Mouse (Mus musculus): ENCODE data around the gene Tmsb15l. TPM values are rescaled to one million over a fixed set of nuclear protein-coding genes. Genes with fewer than 3 reads are reported as not detected.
A peak's percentile ranks its signal among the peaks of the same experiment; 100 is the strongest.
"Not testable (repeated sequence)": the region's sequence is repeated elsewhere in the genome, so short reads cannot be mapped to it uniquely, and the experiment has no call there.

The Tmsb15l gene
- polyA plus RNA-seq, 1 experiment from 2014 or later, result 5.7 TPM

DNA sequence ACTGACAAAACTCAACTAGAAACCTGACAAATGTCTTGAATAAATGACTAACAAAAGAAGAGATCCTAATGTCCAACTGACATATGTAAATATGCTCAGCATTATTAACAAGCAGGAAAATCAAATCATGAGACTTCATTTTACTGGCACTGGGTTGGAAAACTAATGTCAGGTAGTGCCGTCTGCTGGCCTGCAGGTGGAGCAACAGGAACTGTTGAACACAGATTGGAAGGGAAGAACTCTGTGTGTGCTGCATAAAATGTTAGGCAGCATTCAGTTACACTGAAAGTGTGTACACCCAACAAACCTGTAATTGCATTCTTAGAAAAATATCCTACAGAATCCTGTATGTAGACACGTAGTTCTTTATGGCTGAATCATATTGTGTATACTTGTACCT lies 17.0 kb downstream of the Tmsb15l start:
- H3K9me3 ChIP-seq, result no peaks in the 10 kb centered on the region
- WGBS, result 32% methylated on average over 2 of the region's 2 CpGs
- H3K27ac ChIP-seq, result no peak overlapping the region
- no peaks in the 10 kb centered on the region for H3K36me3 ChIP-seq
- H3K4me1 ChIP-seq (replicated peaks), result no peaks in the 10 kb centered on the region
- no peaks in the 10 kb centered on the region for H3K27me3 ChIP-seq (ENCODE audit: insufficient read depth, poor library complexity, severe bottlenecking)
- no peak for DNase-seq (ENCODE audit: low spot score)
- no peak overlapping the region for H3K4me3 ChIP-seq

DNA sequence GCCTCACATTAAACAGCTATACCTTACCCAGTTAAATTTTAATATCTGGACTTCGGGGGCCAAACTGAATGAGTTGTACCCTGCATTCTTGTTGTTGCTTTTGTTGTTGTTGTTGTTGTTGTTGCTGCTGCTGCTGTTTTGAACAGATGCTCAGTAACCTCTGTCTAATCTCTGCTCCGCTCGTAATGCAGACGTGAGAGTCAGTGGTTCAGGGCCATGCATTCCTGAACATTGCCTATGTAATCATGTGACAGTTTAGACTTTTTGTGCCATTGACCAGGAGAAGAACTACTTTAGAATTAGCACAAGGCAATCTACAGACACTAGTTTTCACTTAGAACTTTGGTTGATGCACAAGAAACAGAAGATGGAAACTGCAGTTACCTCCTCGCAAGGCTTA lies 18.4 kb downstream of the Tmsb15l start:
- H3K4me1 ChIP-seq (replicated peaks); H3K36me3 ChIP-seq; H3K27me3 ChIP-seq (ENCODE audit: insufficient read depth, poor library complexity, severe bottlenecking); H3K27ac ChIP-seq; DNase-seq (ENCODE audit: low spot score); H3K9me3 ChIP-seq: not testable (repeated sequence)
- H3K4me3 ChIP-seq, result peak overlapping the region; percentile 46
- 60% methylated on average over 5 of the region's 5 CpGs for WGBS

DNA sequence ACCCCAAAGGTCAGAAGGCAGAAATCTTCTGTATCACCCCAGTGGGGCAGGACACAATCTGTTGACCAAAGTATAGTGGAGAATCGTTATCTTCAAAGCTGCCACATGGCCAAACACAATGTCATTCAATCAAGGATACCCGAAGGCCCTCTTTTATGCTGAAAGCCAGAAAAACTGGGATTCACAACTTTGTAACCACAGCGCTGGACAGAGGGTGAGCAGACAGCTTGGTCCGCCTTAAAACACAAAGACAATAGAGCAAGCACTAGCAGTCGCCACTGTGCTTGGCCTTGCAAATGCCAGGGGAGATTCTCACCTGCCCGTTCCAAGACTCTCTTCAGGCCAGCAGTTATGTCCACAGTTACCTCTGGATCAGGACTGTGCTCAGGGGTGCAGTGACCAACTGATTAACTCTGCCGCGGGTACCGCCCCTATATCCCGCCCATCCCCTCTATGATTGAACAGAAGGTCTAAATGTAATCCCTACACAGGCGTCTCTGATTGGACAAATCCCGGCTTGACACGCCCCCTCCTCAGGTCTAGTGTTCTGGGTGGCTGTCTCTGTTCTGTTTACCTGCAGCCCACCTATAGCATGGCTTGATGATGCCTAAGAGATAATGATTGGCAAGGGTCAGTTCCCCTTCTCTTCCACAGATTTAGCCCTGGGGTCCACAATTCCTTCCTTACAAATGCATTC lies 18.9 kb downstream of the Tmsb15l start:
- H3K27ac ChIP-seq; H3K4me1 ChIP-seq (replicated peaks); H3K36me3 ChIP-seq; H3K27me3 ChIP-seq (ENCODE audit: insufficient read depth, poor library complexity, severe bottlenecking); H3K9me3 ChIP-seq: not testable (repeated sequence)
- WGBS, result 30% methylated on average over 13 of the region's 13 CpGs
- DNase-seq (ENCODE audit: low spot score), result peak; percentile 58
- peak overlapping the region; percentile 46 for H3K4me3 ChIP-seq

- no peaks in the 10 kb centered on the region for H3K36me3 ChIP-seq
- H3K27me3 ChIP-seq (ENCODE audit: insufficient read depth, poor library complexity, severe bottlenecking), result no peaks in the 10 kb centered on the region
- 49% methylated on average over 3 of the region's 3 CpGs for WGBS
- H3K9me3 ChIP-seq, result no peaks in the 10 kb centered on the region
- no peaks in the 10 kb centered on the region for H3K4me1 ChIP-seq (replicated peaks)
- H3K4me3 ChIP-seq, result no peak overlapping the region
- no peak overlapping the region for H3K27ac ChIP-seq
- no peak for DNase-seq (ENCODE audit: low spot score)
Observed at GRCm38 (mm10) chrX:136937985-136938384, 38.7 kb downstream of the Tmsb15l start.

DNA sequence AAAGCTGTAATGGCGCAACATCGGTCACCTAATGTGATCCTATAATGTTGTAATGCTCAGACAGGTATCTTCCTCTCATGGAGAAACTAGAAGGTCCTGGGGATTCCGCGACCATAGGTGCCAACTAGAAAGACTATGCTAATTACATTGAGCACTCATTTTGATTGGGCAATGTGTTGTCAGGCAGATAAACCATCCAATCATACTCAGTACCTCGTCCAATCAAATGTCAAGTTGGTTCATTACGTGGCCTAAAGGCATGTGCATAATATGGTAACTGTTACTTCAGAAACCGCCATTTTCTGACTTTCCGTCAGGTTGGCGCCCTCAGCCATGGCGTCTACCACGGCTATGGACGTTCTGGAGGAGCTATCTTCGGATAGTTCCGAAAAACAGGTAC lies 49.6 kb downstream of the Tmsb15l start, which contains the start of gene H2bfm:
H2bfm (plus strand) TSS at position 295 of the 400 bp plus-strand sequence.
- H3K9me3 ChIP-seq, result peaks cover 12% of the 10 kb centered on the region; the same call in 1 of the 2 replicates
- no peak for DNase-seq (ENCODE audit: low spot score)
- no peaks in the 10 kb centered on the region for H3K27me3 ChIP-seq (ENCODE audit: insufficient read depth, poor library complexity, severe bottlenecking)
- 92% methylated on average over 14 of the region's 14 CpGs for WGBS
- H3K4me3 ChIP-seq, result no peak within 1 kb of the TSS
- H3K27ac ChIP-seq, result no peak within 1 kb of the TSS
- H3K4me1 ChIP-seq (replicated peaks), result no peaks in the 10 kb centered on the region
- H3K36me3 ChIP-seq, result no peaks in the 10 kb centered on the region

- no peaks in the 10 kb centered on the region for H3K4me1 ChIP-seq (replicated peaks)
- DNase-seq (ENCODE audit: low spot score), result no peak
- no peaks in the 10 kb centered on the region for H3K36me3 ChIP-seq
- H3K9me3 ChIP-seq, result peaks cover 12% of the 10 kb centered on the region; the same call in 1 of the 2 replicates
- no peak overlapping the region for H3K27ac ChIP-seq
- H3K4me3 ChIP-seq, result no peak overlapping the region
- H3K27me3 ChIP-seq (ENCODE audit: insufficient read depth, poor library complexity, severe bottlenecking), result no peaks in the 10 kb centered on the region
Observed at GRCm38 (mm10) chrX:136925863-136926262, 50.8 kb downstream of the Tmsb15l start.

Other genes starting within 250 kb of the Tmsb15l start
- gene Morf4l2, start 233.2 kb downstream of the Tmsb15l start, polyA plus RNA-seq (2016; fragmentation: Nextera tagmentation; extraction: Ambion mirVana), result 514 and 571 TPM in 2 replicates
- 0.14 TPM in 1 of 2 replicates, not detected in the other for gene Glra4, start 196.7 kb downstream of the Tmsb15l start, polyA plus RNA-seq (2016; fragmentation: Nextera tagmentation; extraction: Ambion mirVana)
- gene Plp1, start 154.2 kb downstream of the Tmsb15l start, polyA plus RNA-seq (2016; fragmentation: Nextera tagmentation; extraction: Ambion mirVana), result 12.8 and 23.7 TPM in 2 replicates
- gene Rab9b, start 108.1 kb downstream of the Tmsb15l start, polyA plus RNA-seq (2016; fragmentation: Nextera tagmentation; extraction: Ambion mirVana), result 1.2 and 2.5 TPM in 2 replicates
- gene H2bfm, start 49.5 kb downstream of the Tmsb15l start, polyA plus RNA-seq (2016; fragmentation: Nextera tagmentation; extraction: Ambion mirVana), result not detected in 2 replicates
- 45.2 and 53.5 TPM in 2 replicates for gene Tmsb15b2, start 1.4 kb downstream of the Tmsb15l start, polyA plus RNA-seq (2016; fragmentation: Nextera tagmentation; extraction: Ambion mirVana)
- 21.5 and 22.3 TPM in 2 replicates for gene Tmsb15b1, start within 50 bp of the Tmsb15l start, polyA plus RNA-seq (2016; fragmentation: Nextera tagmentation; extraction: Ambion mirVana)
- gene Zcchc18, start 16.3 kb upstream of the Tmsb15l start, polyA plus RNA-seq (2016; fragmentation: Nextera tagmentation; extraction: Ambion mirVana), result 52.4 and 66.5 TPM in 2 replicates
- gene Slc25a53, start 61.4 kb upstream of the Tmsb15l start, polyA plus RNA-seq (2016; fragmentation: Nextera tagmentation; extraction: Ambion mirVana), result 10.4 and 12.1 TPM in 2 replicates
- gene Fam199x, start 72.7 kb upstream of the Tmsb15l start, polyA plus RNA-seq (2016; fragmentation: Nextera tagmentation; extraction: Ambion mirVana), result 7.9 and 12.2 TPM in 2 replicates
- gene Esx1, start 145.2 kb upstream of the Tmsb15l start, polyA plus RNA-seq (2016; fragmentation: Nextera tagmentation; extraction: Ambion mirVana), result not detected in 2 replicates

All from hindbrain, embryonic 10.5 days (tissue).